Mouse (Mus musculus) embryonic facial prominence, embryonic 15.5 days (tissue): Measurements from ENCODE around the gene Ubxn2a. TPM values are rescaled to one million over a fixed set of nuclear protein-coding genes. Genes with fewer than 3 reads are reported as not detected.

Experiments used
- ATAC-seq: fragments of 200-750 bp; cut with Nextera tagmentation; 2 replicates; pipeline ENCODE4 v1.8.0; 2017; ENCODE audit warnings: low read depth, moderate TSS enrichment; ENCODE audit not compliant: insufficient number of reproducible peaks, low FRiP score, low TSS enrichment
- H3K27ac ChIP-seq: fragments of 300-500 bp; sonication (generic); replicated peaks from 2 replicates; pipeline ENCODE4 v1.5.1; 2015; ENCODE audit warnings: mild to moderate bottlenecking, inconsistent platforms
- H3K27me3 ChIP-seq: fragments of 300-500 bp; sonication (generic); 2 replicates; pipeline ENCODE4 v1.6.1; 2015; ENCODE audit warnings: inconsistent platforms
- H3K36me3 ChIP-seq: fragments of 300-500 bp; sonication (generic); 2 replicates; pipeline ENCODE4 v1.6.1; 2015; ENCODE audit warnings: mild to moderate bottlenecking, inconsistent platforms
- H3K4me1 ChIP-seq: fragments of 300-500 bp; sonication (generic); 2 replicates; pipeline ENCODE4 v1.6.1; 2015; ENCODE audit warnings: inconsistent platforms
- H3K4me2 ChIP-seq: fragments of 300-500 bp; sonication (generic); replicated peaks from 2 replicates; pipeline ENCODE4 v1.6.1; 2015; ENCODE audit warnings: mild to moderate bottlenecking, inconsistent platforms
- H3K4me3 ChIP-seq: fragments of 300-500 bp; sonication (generic); replicated peaks from 2 replicates; pipeline ENCODE4 v1.5.1; 2015; ENCODE audit warnings: mild to moderate bottlenecking, inconsistent platforms
- H3K9ac ChIP-seq: fragments of 300-500 bp; sonication (generic); 2 replicates; pipeline ENCODE4 v1.6.1; 2015; ENCODE audit warnings: inconsistent platforms
- H3K9me3 ChIP-seq: fragments of 300-500 bp; sonication (generic); replicated peaks from 2 replicates; pipeline ENCODE4 v1.6.1; 2016; ENCODE audit warnings: inconsistent platforms
- WGBS: fragments of 180-500 bp; shearing (Covaris S2); methylation state at CpG from one replicate; pipeline ENCODE4 v1.1.7; 2015; 5-methylcytosine and 5-hydroxymethylcytosine counted together
- polyA plus RNA-seq: library from polyadenylated mRNA; unstranded; fragments of >200 nt; fragmentation: Nextera tagmentation; extraction: Ambion mirVana; gene quantifications from 2 replicates; pipeline ENCODE4 v1.2.1, GENCODE M21; 2015

Gene Ubxn2a
- polyA plus RNA-seq = 24.7 and 28.0 TPM in 2 replicates

GRCm38 (mm10) chr12:4906951-4907906, at the start of gene Ubxn2a:
TSS of gene Ubxn2a (minus strand) at chr12:4907705.
- Histone ChIP-seq H3K27ac (peak within 1 kb of the TSS; percentile 85), H3K9me3 (no peaks in the 10 kb centered on the region), H3K36me3 (no peaks in the 10 kb centered on the region), H3K4me2 (peak within 1 kb of the TSS; percentile 73), H3K9ac (peak within 1 kb of the TSS; percentile 59), H3K4me3 (peak within 1 kb of the TSS; percentile 70), H3K27me3 (no peaks in the 10 kb centered on the region), H3K4me1 (no peaks in the 10 kb centered on the region)
- ATAC-seq = peak; percentile 94
- under 1% methylated on average over 125 of the region's 125 CpGs for WGBS

- WGBS = 87% methylated on average over 4 of the region's 4 CpGs
- Histone ChIP-seq H3K4me2 (no peak overlapping the region), H3K36me3 (peaks cover 42% of the 10 kb centered on the region), H3K27ac (no peak overlapping the region), H3K4me1 (no peaks in the 10 kb centered on the region), H3K9me3 (no peaks in the 10 kb centered on the region), H3K4me3 (no peak overlapping the region), H3K9ac (no peak overlapping the region), H3K27me3 (no peaks in the 10 kb centered on the region)
- no peak for ATAC-seq
These were observed 45.7 kb upstream of the Ubxn2a start for GRCm38 (mm10) chr12:4953156-4953555.

- WGBS = 91% methylated on average over 1 of the region's 1 CpGs
- ATAC-seq = no peak
These were observed 44.8 kb upstream of the Ubxn2a start for GRCm38 (mm10) chr12:4952272-4952671.

GRCm38 (mm10) chr12:4930820-4931548, 23.5 kb upstream of the Ubxn2a start:
- Histone ChIP-seq H3K4me1 (no peaks in the 10 kb centered on the region), H3K27me3 (no peaks in the 10 kb centered on the region), H3K9me3 (no peaks in the 10 kb centered on the region), H3K4me3 (no peak overlapping the region), H3K4me2 (no peak overlapping the region), H3K9ac (no peak overlapping the region), H3K36me3 (no peaks in the 10 kb centered on the region), H3K27ac (no peak overlapping the region)
- WGBS = 89% methylated on average over 3 of the region's 3 CpGs
- ATAC-seq = no peak

More at GRCm38 (mm10) chr12:4952272-4952671, 44.8 kb upstream of the Ubxn2a start:
- Histone ChIP-seq H3K4me2 (no peak overlapping the region), H3K27me3 (no peaks in the 10 kb centered on the region), H3K9ac (no peak overlapping the region), H3K9me3 (no peaks in the 10 kb centered on the region), H3K27ac (no peak overlapping the region), H3K4me3 (no peak overlapping the region), H3K36me3 (peaks cover 48% of the 10 kb centered on the region), H3K4me1 (no peaks in the 10 kb centered on the region)

GRCm38 (mm10) chr12:4928197-4928596, 20.7 kb upstream of the Ubxn2a start:
- no peak overlapping the region for H3K4me2 ChIP-seq
- no peak overlapping the region for H3K27ac ChIP-seq
- H3K9me3 ChIP-seq = no peaks in the 10 kb centered on the region
- no peaks in the 10 kb centered on the region for H3K36me3 ChIP-seq
- 86% methylated on average over 2 of the region's 2 CpGs for WGBS
- ATAC-seq = no peak
- H3K9ac ChIP-seq = no peak overlapping the region
- no peaks in the 10 kb centered on the region for H3K27me3 ChIP-seq
- H3K4me3 ChIP-seq = no peak overlapping the region
- H3K4me1 ChIP-seq = no peaks in the 10 kb centered on the region

GRCm38 (mm10) chr12:4917805-4918591, 10.5 kb upstream of the Ubxn2a start:
- Histone ChIP-seq H3K9ac (peak overlapping the region; percentile 98), H3K4me3 (peak overlapping the region; percentile 86), H3K4me1 (peaks cover 3% of the 10 kb centered on the region), H3K27me3 (no peaks in the 10 kb centered on the region), H3K27ac (peak overlapping the region; percentile 98), H3K4me2 (peak overlapping the region; percentile 56), H3K9me3 (no peaks in the 10 kb centered on the region), H3K36me3 (no peaks in the 10 kb centered on the region)
- WGBS = under 1% methylated on average over 45 of the region's 48 CpGs
- peak; percentile 48 for ATAC-seq

- Histone ChIP-seq H3K9me3 (no peaks in the 10 kb centered on the region), H3K4me2 (peak within 1 kb of the TSS; percentile 63), H3K9ac (peak within 1 kb of the TSS; percentile 98), H3K27ac (peak within 1 kb of the TSS; percentile 98), H3K4me1 (peaks cover 3% of the 10 kb centered on the region), H3K4me3 (peak within 1 kb of the TSS; percentile 86), H3K27me3 (no peaks in the 10 kb centered on the region), H3K36me3 (no peaks in the 10 kb centered on the region)
- under 1% methylated on average over 85 of the region's 89 CpGs for WGBS
- ATAC-seq = peak; percentile 97
These were observed 9.7 kb upstream of the Ubxn2a start, which contains the start of gene Atad2b for GRCm38 (mm10) chr12:4916994-4917804. TSS of gene Atad2b (plus strand) at chr12:4917353.

- Histone ChIP-seq H3K9ac (no peak overlapping the region), H3K36me3 (no peaks in the 10 kb centered on the region), H3K4me1 (peaks cover 3% of the 10 kb centered on the region), H3K4me2 (no peak overlapping the region), H3K27me3 (no peaks in the 10 kb centered on the region), H3K9me3 (no peaks in the 10 kb centered on the region), H3K4me3 (no peak overlapping the region), H3K27ac (no peak overlapping the region)
- WGBS = 83% methylated on average over 3 of the region's 3 CpGs
- ATAC-seq = no peak
These were observed 7.4 kb upstream of the Ubxn2a start for GRCm38 (mm10) chr12:4914944-4915343.

GRCm38 (mm10) chr12:4914441-4914840, 6.9 kb upstream of the Ubxn2a start:
- H3K4me2 ChIP-seq = no peak overlapping the region
- no peaks in the 10 kb centered on the region for H3K27me3 ChIP-seq
- H3K9me3 ChIP-seq = no peaks in the 10 kb centered on the region
- no peak overlapping the region for H3K9ac ChIP-seq
- H3K27ac ChIP-seq = no peak overlapping the region
- no peaks in the 10 kb centered on the region for H3K36me3 ChIP-seq
- H3K4me1 ChIP-seq = peaks cover 3% of the 10 kb centered on the region
- no peak for ATAC-seq
- 52% methylated on average over 3 of the region's 3 CpGs for WGBS
- H3K4me3 ChIP-seq = no peak overlapping the region

- H3K4me1 ChIP-seq = no peaks in the 10 kb centered on the region
- ATAC-seq = no peak
- WGBS = 78% methylated on average over 4 of the region's 4 CpGs
- no peaks in the 10 kb centered on the region for H3K27me3 ChIP-seq
- no peak overlapping the region for H3K4me3 ChIP-seq
- H3K4me2 ChIP-seq = no peak overlapping the region
- H3K9me3 ChIP-seq = no peaks in the 10 kb centered on the region
- H3K27ac ChIP-seq = no peak overlapping the region
- no peak overlapping the region for H3K9ac ChIP-seq
- no peaks in the 10 kb centered on the region for H3K36me3 ChIP-seq
These were observed 4.2 kb upstream of the Ubxn2a start for GRCm38 (mm10) chr12:4911716-4912115.
